Mouse (Mus musculus): Measurements from ENCODE around the gene Prkar2b. TPM values are rescaled to one million over a fixed set of nuclear protein-coding genes. Genes with fewer than 3 reads are reported as not detected.

The Prkar2b gene
- total and polyA plus RNA-seq, 3 experiments, result 2.5 to 6.1 (median 2.9) TPM

DNA sequence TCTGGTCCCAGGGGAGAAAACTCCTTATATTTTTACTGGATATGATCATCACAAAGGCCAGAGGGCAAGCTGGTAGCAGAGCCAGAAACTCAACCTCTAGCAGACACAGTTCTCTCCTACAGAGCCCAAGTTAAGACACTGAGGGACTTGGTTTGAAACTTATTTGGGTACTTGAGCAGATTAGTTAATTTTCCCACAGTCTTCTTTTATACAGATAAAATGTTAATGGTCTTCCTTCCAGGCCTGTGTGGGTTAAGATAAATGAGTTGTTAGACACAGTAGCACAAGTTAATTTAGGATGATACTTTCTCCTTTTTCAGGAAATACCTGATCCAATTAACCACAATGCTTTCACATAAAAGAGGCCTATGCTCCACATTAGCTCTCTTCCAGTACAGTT is 24.1 kb upstream of the Prkar2b start:
- Histone ChIP-seq H3K4me1 (ENCODE audit: control insufficient read depth in 1 of 2, insufficient read depth in 2 of 2) (peaks cover 4 to 31% of the 10 kb centered on the region in 2 experiments; a peak in 2 of 4 replicates), H3K9me3 (replicated peaks; ENCODE audit: low read length) (peaks cover 12% of the 10 kb centered on the region), H3K27me3 (replicated peaks) (no peaks in the 10 kb centered on the region), H3K36me3 (replicated peaks in 1 of 2; ENCODE audit: control insufficient read depth in 1 of 2, insufficient read depth in 1 of 2, low read length in 1 of 2) (no peaks in the 10 kb centered on the region), H3K27ac (ENCODE audit: insufficient read depth, low read depth) (no peak overlapping the region), H3K4me3 (replicated peaks in 1 of 3; ENCODE audit: low read depth in 2 of 3, low read length in 2 of 3, poor library complexity in 1 of 3) (no peak overlapping the region), H3K9ac (ENCODE audit: insufficient read depth, low read depth) (no peak overlapping the region), H3K79me2 (replicated peaks; ENCODE audit: control insufficient read depth, extremely low read depth, insufficient read depth, poor library complexity, severe bottlenecking) (no peaks in the 10 kb centered on the region), H3K4me2 (ENCODE audit: insufficient read depth, low read depth, poor library complexity, severe bottlenecking) (no peak overlapping the region)
- in situ Hi-C loops (cut with MboI; ENCODE audit: low pct_ligation_motif_present, low pct_unique_long_range_greater_than_20kb, low sequenced_read_pairs) (no loop called here), dilution Hi-C loops (cut with MboI; ENCODE audit: extremely low pct_ligation_motif_present, extremely low pct_unique_long_range_greater_than_20kb, low sequenced_read_pairs) (no loop called here)
- DNase-seq (ENCODE audit: extremely low read depth), result no peak
- TF ChIP-seq PAX5 (IDR thresholded peaks at IDR 0.05; ENCODE audit: low read length) (no peak), IRF4 (IDR thresholded peaks at IDR 0.05; ENCODE audit: low read depth, low read length) (no peak), KAT2A (IDR thresholded peaks at IDR 0.05; ENCODE audit: insufficient replicate concordance, low read length) (no peak), HCFC1 (IDR thresholded peaks at IDR 0.05; ENCODE audit: low read depth, low read length) (no peak), NELFE (IDR thresholded peaks at IDR 0.05; ENCODE audit: low read depth, low read length) (no peak), RCOR1 (conservative IDR thresholded peaks at IDR 0.05; ENCODE audit: low read depth, low read length) (no peak), CHD1 (IDR thresholded peaks at IDR 0.05; ENCODE audit: low read depth, low read length) (no peak), ZC3H11A (IDR thresholded peaks at IDR 0.05; ENCODE audit: low read depth, low read length) (no peak), POLR2AphosphoS2 (IDR thresholded peaks at IDR 0.05; ENCODE audit: low read depth, low read length) (no peak), TBP (conservative IDR thresholded peaks at IDR 0.05; ENCODE audit: low read depth, low read length) (no peak), E2F4 (IDR thresholded peaks at IDR 0.05; ENCODE audit: insufficient replicate concordance, low read depth, low read length) (no peak), NRF1 (IDR thresholded peaks at IDR 0.05; ENCODE audit: low read depth, low read length) (no peak), MEF2A (IDR thresholded peaks at IDR 0.05; ENCODE audit: borderline replicate concordance, low read depth, low read length) (no peak), TCF12 (IDR thresholded peaks at IDR 0.05; ENCODE audit: low read depth, low read length) (no peak), ZNF384 (IDR thresholded peaks at IDR 0.05; ENCODE audit: low read depth, low read length) (no peak), CTCF (conservative IDR thresholded peaks at IDR 0.05 in 1 of 2, IDR thresholded peaks at IDR 0.05 in 1 of 2; ENCODE audit: low read depth in 2 of 2, low read length in 2 of 2) (no peak), BHLHE40 (IDR thresholded peaks at IDR 0.05; ENCODE audit: low read depth, low read length) (no peak), MAFK (IDR thresholded peaks at IDR 0.05; ENCODE audit: insufficient replicate concordance, low read length) (no peak), ZMIZ1 (IDR thresholded peaks at IDR 0.05; ENCODE audit: low read depth, low read length) (no peak)

DNA sequence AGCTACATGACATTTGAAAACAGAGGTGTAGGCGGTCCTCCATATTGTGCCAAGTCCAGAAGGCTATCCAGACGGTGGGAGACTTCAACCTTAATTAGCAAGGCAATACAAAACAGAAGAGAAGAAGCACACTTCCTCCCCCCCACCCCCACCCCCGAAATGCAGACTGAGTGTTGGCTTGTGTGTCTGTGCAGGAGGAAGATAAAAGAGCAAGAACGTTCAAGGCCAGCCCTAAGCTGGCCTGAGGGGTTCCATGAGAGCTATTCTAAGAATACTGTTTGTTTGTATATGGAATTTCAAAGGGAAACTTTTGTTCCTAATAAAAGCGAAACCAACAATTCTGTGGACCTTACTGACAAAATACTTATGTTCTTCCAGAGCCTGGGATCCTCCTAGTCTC is 23.5 kb upstream of the Prkar2b start:
- TF ChIP-seq RAD21 (IDR thresholded peaks at IDR 0.05; ENCODE audit: low read depth, low read length), result no peak
- no peaks in the 10 kb centered on the region for H3K27me3 ChIP-seq (replicated peaks)
- H3K36me3 ChIP-seq (replicated peaks in 1 of 2; ENCODE audit: control insufficient read depth in 1 of 2, insufficient read depth in 1 of 2, low read length in 1 of 2), result no peaks in the 10 kb centered on the region
- peaks cover 12% of the 10 kb centered on the region for H3K9me3 ChIP-seq (replicated peaks; ENCODE audit: low read length)
- no peak for DNase-seq (ENCODE audit: extremely low read depth)
- no peaks in the 10 kb centered on the region for H3K79me2 ChIP-seq (replicated peaks; ENCODE audit: control insufficient read depth, extremely low read depth, insufficient read depth, poor library complexity, severe bottlenecking)
- H3K4me1 ChIP-seq (ENCODE audit: control insufficient read depth in 1 of 2, insufficient read depth in 2 of 2), result peaks cover 4 to 31% of the 10 kb centered on the region in 2 experiments; a peak in 2 of 4 replicates
- H3K27ac ChIP-seq (ENCODE audit: insufficient read depth, low read depth), result no peak overlapping the region
- in situ Hi-C loops (cut with MboI; ENCODE audit: low pct_ligation_motif_present, low pct_unique_long_range_greater_than_20kb, low sequenced_read_pairs) (no loop called here), dilution Hi-C loops (cut with MboI; ENCODE audit: extremely low pct_ligation_motif_present, extremely low pct_unique_long_range_greater_than_20kb, low sequenced_read_pairs) (no loop called here)
- no peak overlapping the region for H3K9ac ChIP-seq (ENCODE audit: insufficient read depth, low read depth)
- H3K4me2 ChIP-seq (ENCODE audit: insufficient read depth, low read depth, poor library complexity, severe bottlenecking), result no peak overlapping the region
- no peak overlapping the region for H3K4me3 ChIP-seq (replicated peaks in 1 of 3; ENCODE audit: low read depth in 2 of 3, low read length in 2 of 3, poor library complexity in 1 of 3)
